Mouse (Mus musculus) embryonic stem cell, embryonic (primary cell): ENCODE measurements around the gene Dhx36.

Experiments
- CTCF ChIA-PET, 4 experiments: fragments of 300-600 bp in 2 of 4; fragments of 350-600 bp in 2 of 4; sonication (Branson Sonifier 250); formaldehyde crosslinking; loops; one replicate each; lab custom pipeline; 2022; ENCODE audit warnings: inconsistent platforms in 2 of 4; lab: Charles Lee
- POLR2A ChIA-PET, 4 experiments: fragments of 300-600 bp in 2 of 4; fragments of 350-600 bp in 2 of 4; sonication (Branson Sonifier 250); formaldehyde crosslinking; loops; one replicate each; lab custom pipeline; 2022; ENCODE audit warnings: antibody characterized with exemption in 4 of 4, inconsistent platforms in 1 of 4; lab: Charles Lee

Dhx36 gene

DNA sequence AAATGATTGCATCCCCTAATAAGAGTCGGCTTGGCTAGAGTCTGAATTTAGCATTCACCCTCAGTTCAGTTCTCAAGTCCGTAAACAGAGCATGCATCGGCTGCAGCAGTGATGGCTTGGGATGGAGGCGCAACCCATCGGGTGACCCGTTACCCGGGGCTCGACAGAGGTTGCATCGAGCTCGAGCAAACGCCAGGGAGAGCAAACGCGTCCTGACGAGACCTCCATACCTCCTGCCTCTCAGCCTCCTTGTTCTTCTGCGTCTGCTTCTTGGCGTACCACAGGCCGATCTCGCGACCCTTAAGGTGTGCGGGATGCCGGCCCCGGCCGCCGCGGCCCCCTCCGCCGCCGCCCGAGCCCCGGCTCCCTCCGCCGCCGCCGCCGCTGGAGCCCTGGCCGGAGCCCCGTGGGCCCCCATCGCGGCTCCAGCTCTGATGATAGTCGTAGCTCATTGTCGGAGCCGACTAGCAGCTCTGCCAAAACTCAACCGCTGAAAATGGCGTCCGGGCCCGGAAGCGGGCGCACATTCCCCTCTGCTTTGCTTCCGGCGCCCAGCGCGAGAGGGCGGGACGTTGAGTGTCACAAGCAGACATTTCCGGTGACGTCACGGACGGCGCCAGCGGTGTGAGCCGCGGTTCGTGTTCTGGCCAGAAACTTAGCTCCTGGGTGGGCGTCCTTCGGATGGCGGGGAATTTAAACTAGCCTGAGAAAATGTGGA lies at the start of gene Dhx36:
TSS of gene Dhx36 (minus strand) at position 517 of the 718 bp plus-strand sequence.
- POLR2A ChIA-PET = interaction anchor here (0.7 to 1.7 kb wide), 15 partner anchors 10 to 1143 kb away, joined by 3 to 8 read pairs (median 4); partner anchors contain the start of gene Arhgef26 (in 1 of the 4)
- CTCF ChIA-PET = no interaction called here

DNA sequence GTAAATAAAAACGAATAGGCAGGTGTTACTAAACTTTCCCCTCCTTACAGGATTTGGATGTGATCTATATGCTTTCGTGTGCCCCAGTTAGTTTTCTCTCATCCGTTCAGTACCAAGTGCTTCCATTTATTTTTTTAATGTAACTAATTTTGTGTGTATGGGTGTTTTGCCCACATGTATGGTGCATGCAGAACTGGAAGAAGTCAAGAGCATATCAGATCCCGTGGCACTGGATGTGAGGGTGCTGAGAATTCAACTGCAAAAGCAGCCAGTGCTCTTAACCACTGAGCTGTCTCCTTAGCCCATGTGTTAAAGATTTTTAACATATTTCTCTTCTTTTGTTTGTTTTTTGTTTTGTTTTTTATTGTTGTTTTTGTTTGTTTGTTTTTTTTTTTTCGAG lies 20.8 kb upstream of the Dhx36 start:
- CTCF ChIA-PET = interaction anchor here in 2 of 4 experiments (0.6 to 1.1 kb wide), 4 partner anchors 11 to 54 kb away, joined by 3 to 6 read pairs (median 3); no protein-coding TSS in a partner anchor
- POLR2A ChIA-PET = no interaction called here

DNA sequence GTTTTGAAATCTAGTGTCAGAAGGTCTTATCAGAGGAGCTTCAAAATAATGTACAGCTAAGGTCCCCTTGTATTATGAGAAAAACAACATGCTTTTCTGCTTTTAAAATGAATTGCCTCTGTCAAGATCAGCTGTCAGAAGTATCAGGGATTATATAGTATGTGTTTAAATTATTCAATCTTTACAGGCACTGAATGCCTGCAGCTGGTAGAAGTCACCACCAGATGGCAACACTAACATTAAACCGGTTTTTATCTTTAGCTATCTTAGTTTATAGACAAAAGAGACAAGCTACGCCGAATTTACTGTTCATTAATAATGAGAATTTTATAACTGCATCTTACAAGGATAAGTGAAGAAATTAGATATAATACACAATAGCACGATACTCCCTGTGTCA lies 20.4 kb upstream of the Dhx36 start:
- CTCF ChIA-PET = interaction anchor here (0.5 to 1.1 kb wide), 6 partner anchors 11 to 982 kb away, joined by 3 to 6 read pairs (median 3); no protein-coding TSS in a partner anchor
- POLR2A ChIA-PET = no interaction called here

DNA sequence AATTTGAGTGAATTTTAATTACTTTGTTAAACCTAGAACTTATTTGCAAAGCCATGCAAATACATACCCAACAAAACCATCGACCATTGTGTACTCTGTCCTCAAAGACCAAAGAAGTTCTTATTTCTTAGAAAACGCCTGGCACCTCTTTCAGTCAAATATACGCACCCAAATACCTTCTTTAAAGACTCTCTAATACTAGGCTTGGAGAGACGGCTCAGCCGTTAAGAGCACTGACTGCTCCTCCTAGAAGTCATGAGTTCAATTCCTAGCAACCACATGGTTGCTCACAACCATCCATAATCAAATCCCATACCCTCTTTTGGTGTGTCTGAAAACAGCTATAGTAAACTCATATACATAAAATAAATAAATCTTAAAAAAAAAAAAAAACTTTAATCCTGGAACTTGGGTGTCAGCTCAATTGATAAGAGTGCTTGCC lies 423 bp upstream of the Dhx36 start:
- POLR2A ChIA-PET = interaction anchor here in 3 of 4 experiments (0.8 to 1.7 kb wide), 13 partner anchors 10 to 1144 kb away, joined by 3 to 8 read pairs (median 4); partner anchors contain the start of gene Arhgef26 (in 1 of the 3)
- CTCF ChIA-PET = no interaction called here

DNA sequence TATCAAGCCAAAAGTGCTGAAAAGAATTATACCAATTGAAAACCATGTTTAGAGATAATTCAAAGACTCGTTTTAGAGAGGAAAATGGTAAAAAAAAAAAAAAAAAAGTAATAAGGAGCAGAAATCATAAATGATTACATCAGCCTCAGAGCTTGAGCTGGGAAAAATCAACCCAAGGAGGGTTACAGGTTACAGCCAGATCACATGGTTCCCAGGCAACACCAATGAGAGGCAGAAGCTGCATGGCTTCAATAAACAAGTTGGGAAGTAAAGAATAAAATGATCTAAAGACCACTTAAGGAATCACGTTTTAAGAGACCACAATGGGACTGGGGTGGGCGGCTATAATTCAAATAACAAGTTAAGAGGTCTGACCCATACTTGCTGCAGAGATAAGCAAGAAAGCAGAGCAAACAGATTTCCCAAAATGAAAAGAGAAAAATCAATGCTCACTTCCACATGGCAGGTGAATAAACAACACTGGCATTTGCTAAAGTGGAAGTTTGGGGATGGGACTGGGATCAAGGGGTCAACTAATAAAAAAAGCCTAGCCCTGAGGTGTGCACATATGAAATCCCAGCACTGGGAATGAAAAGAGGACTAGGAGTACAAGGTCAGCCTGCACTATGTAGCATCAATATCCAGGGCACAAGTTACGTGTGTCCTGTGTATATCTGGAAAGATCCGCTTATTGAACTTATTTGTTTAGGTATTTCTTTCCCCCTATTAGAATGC lies 1.5 kb downstream of the Dhx36 start:
- CTCF ChIA-PET = no interaction called here
- POLR2A ChIA-PET = no interaction called here

DNA sequence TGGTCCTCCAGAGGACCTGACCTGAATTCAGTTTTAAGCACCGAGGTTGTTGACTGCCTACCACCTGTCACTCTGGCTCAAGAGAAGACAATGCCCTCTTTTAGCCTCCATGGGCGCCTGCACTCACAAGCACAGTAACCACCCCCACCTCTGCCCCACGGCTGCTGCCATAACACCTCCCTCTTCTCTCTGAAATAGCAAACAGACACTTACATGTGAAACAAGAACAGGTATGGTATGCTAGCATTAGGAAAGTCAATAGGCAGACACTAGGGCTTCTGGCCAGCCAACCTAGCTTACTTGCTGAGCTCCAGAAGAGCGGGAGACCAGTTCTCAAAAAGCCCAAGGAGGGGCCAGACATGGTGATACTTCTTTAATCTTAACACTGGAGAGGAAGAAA lies 7.5 kb downstream of the Dhx36 start:
- ChIA-PET CTCF (no interaction called here), POLR2A (interaction anchor here in 1 of 4 experiments (1.8 kb wide), 1 partner anchor 14 kb away, joined by 4 read pairs; no protein-coding TSS in a partner anchor)

DNA sequence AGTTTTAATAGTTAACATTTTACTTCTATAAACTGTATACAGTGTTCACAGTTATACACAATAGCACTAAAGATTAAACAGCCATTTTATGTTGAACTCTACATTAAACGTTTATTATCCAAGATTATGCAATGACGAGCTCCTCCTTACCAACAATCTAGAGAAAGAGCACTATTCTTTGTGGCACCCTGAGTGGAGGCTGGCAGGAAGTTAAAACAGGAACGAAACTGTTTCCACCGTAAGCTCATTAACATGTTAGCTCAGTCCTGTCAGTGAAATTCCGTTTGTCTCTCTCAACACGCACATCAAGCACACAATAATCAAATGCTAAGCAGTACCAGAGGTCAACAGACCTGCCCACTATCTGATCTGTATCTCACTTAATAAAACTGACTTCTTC lies 14.2 kb downstream of the Dhx36 start:
- ChIA-PET POLR2A (interaction anchor here (0.6 to 1.5 kb wide), 4 partner anchors 14 to 1226 kb away, joined by 3 to 4 read pairs (median 4); partner anchors contain the start of gene Dhx36 (in 1 of the 4)), CTCF (no interaction called here)

DNA sequence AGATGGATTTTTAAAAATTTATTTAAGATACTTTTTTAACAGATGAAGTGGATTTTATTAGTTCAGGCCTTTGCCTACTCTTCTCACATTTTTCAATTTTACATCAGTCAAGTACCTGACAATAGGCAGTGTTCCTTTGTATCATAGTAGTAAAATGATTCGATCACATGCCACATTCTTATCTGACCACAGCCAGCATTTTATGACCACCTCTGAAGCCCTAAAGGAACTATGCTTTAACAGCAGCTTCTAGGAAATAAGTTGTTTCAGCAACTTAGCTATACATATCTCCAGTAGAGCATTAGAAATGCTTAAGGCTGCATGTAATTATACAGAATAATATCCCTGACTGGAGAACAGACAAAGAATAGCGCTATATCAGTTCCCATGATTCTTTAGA lies 22.5 kb downstream of the Dhx36 start:
- ChIA-PET CTCF (no interaction called here), POLR2A (interaction anchor here in 1 of 4 experiments (0.9 to 1.3 kb wide), 2 partner anchors 11 to 22 kb away, joined by 3 read pairs; partner anchors contain the start of gene Dhx36)

DNA sequence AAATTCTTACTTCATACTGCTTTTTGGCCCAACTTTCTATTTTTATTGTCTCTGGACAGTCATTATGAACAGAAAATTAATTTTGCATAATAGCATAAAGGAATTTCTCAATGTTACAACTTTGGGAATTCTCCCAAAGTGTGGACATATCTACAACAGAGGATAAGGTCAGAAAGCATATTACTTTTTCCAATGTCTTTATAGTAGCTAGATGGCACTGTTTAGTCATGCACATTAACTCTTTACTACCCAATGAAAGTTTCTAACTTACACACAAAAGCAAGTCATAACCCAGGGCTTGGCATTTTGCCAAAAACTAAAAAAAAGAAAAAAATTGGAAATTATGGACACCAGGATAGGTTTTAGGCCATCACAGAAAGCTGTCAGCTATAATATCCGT lies 36.6 kb downstream of the Dhx36 start:
- ChIA-PET CTCF (no interaction called here), POLR2A (interaction anchor here in 1 of 4 experiments (1.2 kb wide), 1 partner anchor 37 kb away, joined by 3 read pairs; the partner anchor contains the start of gene Dhx36)

DNA sequence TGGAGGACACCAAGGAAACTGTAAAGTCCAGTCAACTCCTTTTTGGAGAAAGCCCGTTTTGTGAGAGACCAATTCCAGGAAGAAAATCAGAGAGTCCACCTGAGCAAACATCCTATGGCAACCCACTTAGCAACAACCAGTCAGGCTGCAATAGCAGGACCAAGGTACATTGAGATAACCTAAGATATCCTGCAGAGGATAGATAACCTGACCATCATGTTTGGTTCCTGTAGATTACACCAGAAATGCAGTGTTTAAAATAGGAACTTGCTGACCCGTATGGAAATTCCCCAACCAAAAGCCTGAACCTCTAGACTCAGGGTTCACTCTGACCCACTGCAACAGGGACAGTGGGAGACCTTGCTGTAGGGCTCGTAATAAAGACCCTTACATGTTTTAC lies 42.5 kb downstream of the Dhx36 start:
- POLR2A ChIA-PET = interaction anchor here in 1 of 4 experiments (2.7 kb wide), 1 partner anchor 11 kb away, joined by 11 read pairs; no protein-coding TSS in a partner anchor
- CTCF ChIA-PET = no interaction called here

DNA sequence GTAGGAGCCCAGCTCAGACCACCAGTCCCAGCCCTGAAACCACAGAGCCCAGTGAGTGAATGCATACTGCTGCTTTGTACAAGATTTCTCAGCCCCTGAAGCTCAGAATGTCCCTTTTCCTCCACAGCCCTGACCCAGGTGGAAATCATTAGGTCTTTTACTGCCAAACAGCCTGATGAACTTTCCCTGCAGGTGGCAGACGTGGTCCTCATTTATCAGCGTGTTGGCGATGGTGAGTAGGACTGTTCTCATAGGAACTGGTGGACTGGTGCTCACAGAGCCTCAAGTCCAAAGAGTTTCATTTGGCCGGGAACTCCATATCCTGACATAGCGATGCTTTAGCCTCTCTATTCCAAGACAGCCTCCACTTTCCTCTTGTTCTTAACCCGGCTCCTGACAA lies 47.3 kb downstream of the Dhx36 start:
- CTCF ChIA-PET = no interaction called here
- POLR2A ChIA-PET = interaction anchor here in 1 of 4 experiments (1.1 to 2.3 kb wide), 2 partner anchors 13 to 121 kb away, joined by 5 to 6 read pairs; partner anchors contain the start of gene Arhgef26

DNA sequence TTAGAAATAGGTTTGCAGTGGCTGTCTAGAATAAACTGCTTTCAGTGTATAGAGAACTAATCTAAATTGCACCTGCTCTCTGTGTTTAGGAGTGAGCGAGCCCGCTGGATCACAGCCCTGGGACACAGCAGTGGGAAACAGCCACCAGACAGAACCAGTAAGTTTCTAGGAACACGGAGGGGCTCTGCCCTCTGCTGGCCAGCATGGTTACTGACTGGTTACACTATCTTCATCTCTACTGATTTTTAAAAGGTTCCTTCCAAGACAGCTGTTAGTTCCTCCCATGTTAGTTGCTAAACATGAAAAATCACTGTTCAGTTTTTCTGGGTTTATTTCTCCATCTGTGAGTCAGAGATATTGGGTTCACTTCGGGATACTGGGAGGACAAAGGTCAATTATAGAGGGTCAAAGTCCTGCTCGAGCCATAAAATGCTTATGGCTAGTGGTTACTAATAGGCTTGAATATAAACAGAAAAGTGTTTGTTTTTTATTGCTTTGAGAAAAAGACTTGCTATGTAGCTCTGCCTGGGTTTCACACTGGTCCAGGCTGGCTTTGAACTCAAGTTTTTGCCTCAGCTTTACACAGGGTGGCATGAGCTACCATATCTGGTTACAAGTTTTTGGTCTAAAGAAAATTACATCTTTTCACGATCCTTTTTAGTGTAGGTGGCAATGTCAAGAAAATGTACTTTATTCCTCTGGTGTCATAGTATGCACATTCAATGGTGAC lies 48.4 kb downstream of the Dhx36 start:
- ChIA-PET POLR2A (interaction anchor here in 1 of 4 experiments (1.1 kb wide), 1 partner anchor 120 kb away, joined by 5 read pairs; the partner anchor contains the start of gene Arhgef26), CTCF (interaction anchor here in 3 of 4 experiments (0.6 kb wide), 3 partner anchors 29 to 244 kb away, joined by 3 to 20 read pairs (median 3); no protein-coding TSS in a partner anchor)

DNA sequence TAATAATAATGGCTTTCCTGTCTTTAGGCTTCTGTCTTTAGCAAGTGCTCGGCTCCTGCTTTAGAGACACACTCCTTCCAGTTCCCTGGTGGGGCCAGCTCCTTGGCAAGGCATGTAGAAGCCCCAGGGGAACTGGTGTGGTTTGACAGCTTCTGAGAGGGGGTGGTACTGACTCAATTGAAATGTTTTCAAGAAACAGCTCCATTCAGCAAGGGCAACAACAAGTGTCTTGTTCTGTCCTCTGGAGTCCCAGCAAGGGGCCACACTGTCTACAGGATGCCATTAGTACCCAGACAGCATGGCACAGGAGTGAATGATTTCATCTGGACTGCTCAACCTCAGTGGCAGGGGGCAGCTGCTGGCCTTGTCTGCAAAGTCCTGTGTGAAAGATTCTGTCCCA lies 51.0 kb downstream of the Dhx36 start:
- CTCF ChIA-PET = interaction anchor here in 2 of 4 experiments (0.6 to 0.7 kb wide), 3 partner anchors 114 to 239 kb away, joined by 3 to 4 read pairs (median 3); no protein-coding TSS in a partner anchor
- POLR2A ChIA-PET = interaction anchor here in 1 of 4 experiments (0.5 kb wide), 1 partner anchor 11 kb away, joined by 4 read pairs; no protein-coding TSS in a partner anchor

DNA sequence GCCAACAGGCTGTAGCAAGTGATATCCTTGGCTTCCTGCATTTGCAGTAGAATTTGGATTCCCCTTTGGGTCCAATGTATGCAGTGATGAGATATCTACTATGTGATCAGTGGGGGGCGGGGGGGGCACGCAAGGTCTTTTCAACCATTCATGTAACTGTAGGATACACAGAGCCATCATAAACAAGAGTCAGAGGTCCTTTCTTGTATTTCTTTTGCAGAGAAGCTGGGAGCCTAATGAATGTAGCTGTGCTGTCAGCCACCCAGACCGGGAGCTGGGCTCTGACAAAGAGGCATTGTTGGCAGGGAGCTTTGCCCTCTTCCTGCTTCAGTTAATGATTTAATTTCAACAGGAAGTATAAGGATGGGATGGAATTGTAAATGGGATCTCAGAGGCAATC lies 52.7 kb downstream of the Dhx36 start:
- ChIA-PET POLR2A (no interaction called here), CTCF (no interaction called here)

DNA sequence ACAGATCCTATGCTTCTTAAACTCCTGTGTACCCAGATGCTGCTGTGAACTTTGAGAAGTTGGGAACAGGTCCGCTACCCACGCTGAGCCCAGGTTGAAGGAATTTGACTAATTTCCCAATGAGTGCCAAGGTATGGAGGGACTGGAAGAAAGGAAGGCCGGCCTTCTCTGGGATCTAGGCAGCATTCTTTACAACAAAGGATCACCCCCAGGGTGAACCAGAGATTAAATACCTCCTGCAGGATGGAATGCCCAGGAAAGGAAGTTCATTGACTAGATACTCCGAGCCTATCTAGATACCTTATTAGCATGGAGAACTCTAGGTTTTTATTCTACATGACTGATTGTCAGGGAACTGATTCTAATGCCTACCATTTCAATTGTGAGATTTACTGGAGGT lies 53.8 kb downstream of the Dhx36 start:
- CTCF ChIA-PET = interaction anchor here in 1 of 4 experiments (0.6 kb wide), 1 partner anchor 65 kb away, joined by 3 read pairs; no protein-coding TSS in a partner anchor

DNA sequence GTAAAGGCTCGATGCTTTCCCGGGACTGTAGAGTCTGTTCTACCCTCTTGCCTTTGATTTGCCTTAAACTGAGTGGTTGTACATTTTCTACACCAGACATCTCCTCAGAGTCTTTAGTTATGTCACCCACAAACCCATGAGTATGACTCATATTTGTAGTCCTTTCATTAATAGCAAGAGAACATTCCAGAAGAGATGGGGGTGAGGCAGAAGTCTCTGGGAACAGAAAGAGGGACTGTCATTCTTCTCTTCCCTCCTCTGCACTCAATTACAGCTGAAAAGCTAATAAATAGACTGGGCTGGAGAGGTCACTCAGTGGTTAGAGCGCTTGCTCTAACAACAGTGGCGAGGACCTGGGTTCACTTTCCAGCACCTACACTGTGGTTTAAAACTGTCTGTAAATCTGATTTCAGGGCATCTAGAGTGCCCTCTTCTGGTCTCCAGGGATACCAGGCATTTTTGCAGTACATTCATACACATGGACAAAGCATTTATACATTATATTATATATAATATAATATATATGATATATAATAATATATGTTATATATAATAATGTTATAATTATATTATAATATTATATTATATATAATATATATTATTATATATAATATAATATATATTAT lies 56.8 kb downstream of the Dhx36 start:
- ChIA-PET POLR2A (no interaction called here), CTCF (interaction anchor here in 1 of 4 experiments (0.7 kb wide), 1 partner anchor 285 kb away, joined by 3 read pairs; no protein-coding TSS in a partner anchor)

More for the DNA sequence above, 53.8 kb downstream of the Dhx36 start:
- POLR2A ChIA-PET = no interaction called here

DNA sequence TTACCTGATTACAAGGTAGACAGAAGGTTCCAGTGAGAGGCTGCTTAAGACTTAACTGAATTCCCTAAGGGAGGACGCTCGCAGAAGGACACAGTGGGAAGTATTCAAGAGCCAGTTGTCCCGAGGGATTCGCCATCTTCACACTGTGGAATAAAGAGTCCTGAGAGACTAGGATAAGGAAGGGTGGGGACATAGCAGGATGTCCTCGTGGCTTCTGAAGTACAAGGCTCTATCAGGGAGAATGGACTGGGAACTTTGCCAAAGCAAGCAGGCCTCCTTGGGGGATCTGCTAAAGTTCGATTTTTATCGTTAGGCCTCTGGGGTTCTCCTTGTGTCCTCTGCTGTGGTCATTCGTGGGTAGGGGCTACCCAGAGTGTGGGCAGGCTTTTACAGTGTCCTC lies 59.7 kb downstream of the Dhx36 start:
- CTCF ChIA-PET = no interaction called here
- POLR2A ChIA-PET = interaction anchor here in 1 of 4 experiments (0.9 kb wide), 1 partner anchor 18 kb away, joined by 3 read pairs; no protein-coding TSS in a partner anchor

DNA sequence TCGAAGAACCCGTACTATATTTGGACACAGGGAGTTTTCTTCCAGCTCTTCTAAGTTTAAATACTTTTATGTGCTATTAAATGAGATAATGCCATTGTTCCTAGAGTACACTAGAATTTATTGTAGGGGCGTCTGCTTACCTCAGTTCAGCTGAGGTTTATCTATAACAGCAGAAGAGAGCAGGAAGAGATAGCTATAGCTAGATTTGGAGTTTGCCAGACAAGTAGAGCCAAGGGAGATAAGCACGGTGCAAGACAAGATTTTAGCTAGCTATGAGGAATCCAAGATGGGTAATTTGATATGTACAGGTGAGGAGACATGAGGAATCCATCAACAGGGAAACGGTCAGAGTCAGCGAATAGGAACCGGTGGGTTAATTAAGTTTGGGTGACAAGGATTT lies 60.5 kb downstream of the Dhx36 start:
- ChIA-PET CTCF (no interaction called here), POLR2A (interaction anchor here in 1 of 4 experiments (0.9 kb wide), 1 partner anchor 19 kb away, joined by 3 read pairs; no protein-coding TSS in a partner anchor)
